Mouse (Mus musculus): ENCODE data around the gene Crebrf.

DNA sequence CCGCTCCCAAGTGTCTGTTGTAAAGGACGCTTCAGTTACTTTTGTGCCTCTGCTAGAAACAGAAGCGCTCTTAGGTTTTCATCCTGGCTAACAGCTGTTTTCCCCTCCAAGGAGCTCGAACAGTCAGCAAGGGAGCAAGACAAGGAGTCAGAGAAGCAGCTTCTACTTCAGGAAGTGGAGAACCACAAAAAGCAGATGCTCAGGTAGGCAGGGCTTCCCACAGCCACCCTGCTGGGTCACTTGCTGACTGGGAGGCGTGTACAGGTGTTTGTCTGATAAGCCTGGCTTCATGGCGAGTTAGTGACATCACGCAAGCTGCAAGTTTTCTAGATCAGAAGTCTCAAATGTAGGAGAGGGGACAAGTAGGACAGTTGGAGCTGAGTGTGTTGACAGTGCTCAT is 71.1 kb downstream of the Crebrf start:
- no peak for TF ChIP-seq CTCF (conservative IDR thresholded peaks at IDR 0.05; ENCODE audit: insufficient read depth, insufficient read length, low read depth, low read length)
- no peak for TF ChIP-seq POLR2A (IDR thresholded peaks at IDR 0.05; ENCODE audit: low read depth, low read length)
